Mouse (Mus musculus) heart, postnatal 0 days (tissue): ENCODE measurements around the gene Pde6b. TPM values are rescaled to one million over a fixed set of nuclear protein-coding genes. Genes with fewer than 3 reads are reported as not detected.

Experiments used
- ATAC-seq: fragments of 200-750 bp; cut with Nextera tagmentation; 2 replicates; pipeline ENCODE4 v1.8.0; 2017; ENCODE audit warnings: low read depth, moderate number of reproducible peaks, moderate library complexity; ENCODE audit not compliant: insufficient read depth
- DNase-seq: peaks from one replicate; pipeline ENCODE4 v3.0.0-alpha.2; 2016; ENCODE audit warnings: low spot score
- H3K27ac ChIP-seq: fragments of 300-500 bp; sonication (generic); 2 replicates; pipeline ENCODE4 v1.5.1; 2014; ENCODE audit warnings: low read depth, mild to moderate bottlenecking
- H3K27me3 ChIP-seq: fragments of 300-500 bp; sonication (generic); 2 replicates; pipeline ENCODE4 v1.6.1; 2014; ENCODE audit warnings: low read length, mixed read lengths; ENCODE audit not compliant: control insufficient read depth, insufficient read depth
- H3K36me3 ChIP-seq: fragments of 300-500 bp; sonication (generic); replicated peaks from 2 replicates; pipeline ENCODE4 v1.6.1; 2014; ENCODE audit warnings: low read length, mixed read lengths; ENCODE audit not compliant: control insufficient read depth, insufficient read depth
- H3K4me1 ChIP-seq: fragments of 300-500 bp; sonication (generic); 2 replicates; pipeline ENCODE4 v1.6.1; 2014; ENCODE audit warnings: antibody characterized with exemption; ENCODE audit not compliant: control insufficient read depth, insufficient read depth
- H3K4me2 ChIP-seq: fragments of 300-500 bp; sonication (generic); 2 replicates; pipeline ENCODE4 v1.6.1; 2014; ENCODE audit warnings: low read depth, mild to moderate bottlenecking, low read length, moderate library complexity
- H3K4me3 ChIP-seq: fragments of 300-500 bp; sonication (generic); 2 replicates; pipeline ENCODE4 v1.5.1; 2014; ENCODE audit warnings: low read depth, low read length
- H3K9ac ChIP-seq: fragments of 300-500 bp; sonication (generic); replicated peaks from 2 replicates; pipeline ENCODE4 v1.6.1; 2014; ENCODE audit warnings: low read depth, low read length, mixed read lengths
- H3K9me3 ChIP-seq: fragments of 300-500 bp; sonication (generic); replicated peaks from 2 replicates; pipeline ENCODE4 v1.6.1; 2016; ENCODE audit warnings: low read length; ENCODE audit not compliant: control insufficient read depth
- CTCF ChIP-seq: IDR thresholded peaks from 2 replicates; pipeline ENCODE4 v1.5.1; 2016; ENCODE audit warnings: antibody characterized with exemption, control low read depth, low read depth
- EP300 ChIP-seq: IDR thresholded peaks from 2 replicates; pipeline ENCODE4 v1.6.1; 2016; ENCODE audit warnings: antibody characterized with exemption, low read depth
- WGBS: fragments of 180-500 bp; shearing (Covaris S2); extraction: QIAGEN DNeasy Blood & Tissue Kit; methylation state at CpG from one replicate; pipeline ENCODE4 v1.1.7; 2014; 5-methylcytosine and 5-hydroxymethylcytosine counted together
- polyA plus RNA-seq: library from polyadenylated mRNA; unstranded; fragments of >200 nt; fragmentation: Nextera tagmentation; extraction: Ambion mirVana; gene quantifications from 2 replicates; pipeline ENCODE4 v1.2.1, GENCODE M21; 2015
- total RNA-seq: library from RNA; depleted of rRNA; stranded (reverse); fragments of >200 nt; gene quantifications from 2 replicates; pipeline ENCODE4 v1.2.3, GENCODE M21; 2014; ENCODE audit warnings: low replicate concordance

Pde6b gene
- total and polyA plus RNA-seq, 2 experiments from 2014 or later: 0.15 TPM; not detected in 1

- Histone ChIP-seq H3K36me3 (peaks cover 21% of the 10 kb centered on the region), H3K9me3 (no peaks in the 10 kb centered on the region), H3K4me1 (no peaks in the 10 kb centered on the region), H3K4me3 (no peak overlapping the region), H3K27me3 (no peaks in the 10 kb centered on the region), H3K9ac (no peak overlapping the region), H3K27ac (no peak overlapping the region), H3K4me2 (no peak overlapping the region)
- ATAC-seq (peak; percentile 42; the same call in 1 of the 2 replicates), DNase-seq (peak; percentile 18)
- TF ChIP-seq EP300: no peak
- peak; percentile 90 for TF ChIP-seq CTCF
- 43% methylated on average over 1 of the region's 1 CpGs for WGBS
Measured at GRCm38 (mm10) chr5:108427186-108427585, 39.0 kb downstream of the Pde6b start.

GRCm38 (mm10) chr5:108431196-108431595 is 43.0 kb downstream of the Pde6b start:
- no peak overlapping the region for H3K27ac ChIP-seq
- TF ChIP-seq EP300 (no peak), CTCF (no peak)
- WGBS: 83% methylated on average over 6 of the region's 6 CpGs
- no peak for DNase-seq
- no peak overlapping the region for H3K4me2 ChIP-seq
- H3K9ac ChIP-seq: no peak overlapping the region
- H3K4me3 ChIP-seq: no peak overlapping the region
- H3K36me3 ChIP-seq: peaks cover 27% of the 10 kb centered on the region
- H3K4me1 ChIP-seq: peaks cover 9% of the 10 kb centered on the region
- ATAC-seq: no peak
- no peaks in the 10 kb centered on the region for H3K9me3 ChIP-seq
- H3K27me3 ChIP-seq: 0 out of 2 replicates have a peak, but pooled peaks cover 3% of the 10 kb centered on the region

GRCm38 (mm10) chr5:108433804-108434587 is 45.8 kb downstream of the Pde6b start, which contains the start of gene Atp5k:
Atp5k (minus strand) TSS chr5:108434448.
- peak; percentile 93 for ATAC-seq
- peaks cover 27% of the 10 kb centered on the region for H3K36me3 ChIP-seq
- H3K4me1 ChIP-seq: peaks cover 9% of the 10 kb centered on the region
- H3K9me3 ChIP-seq: no peaks in the 10 kb centered on the region
- H3K4me3 ChIP-seq: peak within 1 kb of the TSS; percentile 89
- 0 out of 2 replicates have a peak, but pooled peaks cover 3% of the 10 kb centered on the region for H3K27me3 ChIP-seq
- peak; percentile 90 for DNase-seq
- peak within 1 kb of the TSS; percentile 92 for H3K9ac ChIP-seq
- peak within 1 kb of the TSS; percentile 78 for H3K27ac ChIP-seq
- under 1% methylated on average over 42 of the region's 42 CpGs for WGBS
- TF ChIP-seq EP300: no peak
- peak; percentile 83 for TF ChIP-seq CTCF
- peak within 1 kb of the TSS; percentile 82 for H3K4me2 ChIP-seq

DNA sequence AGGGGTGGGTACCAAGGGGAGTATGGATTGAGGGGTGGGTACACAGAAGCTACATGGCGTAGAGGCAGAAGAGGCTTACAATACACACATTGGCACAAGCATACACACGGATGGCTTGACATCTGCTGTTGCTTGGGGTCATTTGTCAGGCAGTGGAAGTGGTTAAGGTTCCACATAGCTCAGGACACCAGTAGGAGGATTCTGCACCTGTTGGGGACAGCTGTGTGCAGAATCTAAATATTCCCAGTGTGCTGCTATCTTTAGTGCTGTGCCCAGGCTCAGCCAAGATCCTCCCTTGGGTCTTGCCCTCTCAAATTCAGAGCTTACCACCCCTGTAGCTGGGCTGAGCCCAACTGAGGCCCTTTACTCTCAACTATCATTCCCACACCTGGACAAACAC is 47.9 kb downstream of the Pde6b start:
- Histone ChIP-seq H3K4me1 (peaks cover 9% of the 10 kb centered on the region), H3K9me3 (no peaks in the 10 kb centered on the region), H3K27ac (no peak overlapping the region), H3K4me3 (no peak overlapping the region), H3K4me2 (no peak overlapping the region), H3K9ac (no peak overlapping the region), H3K27me3 (0 out of 2 replicates have a peak, but pooled peaks cover 3% of the 10 kb centered on the region), H3K36me3 (peaks cover 14% of the 10 kb centered on the region)
- WGBS: 76% methylated on average over 2 of the region's 2 CpGs
- no peak for DNase-seq
- ATAC-seq: no peak
- TF ChIP-seq EP300: no peak
- TF ChIP-seq CTCF: no peak

GRCm38 (mm10) chr5:108446973-108447372 is 58.8 kb downstream of the Pde6b start:
- H3K27me3 ChIP-seq: no peaks in the 10 kb centered on the region
- DNase-seq (no peak), ATAC-seq (no peak)
- no peak overlapping the region for H3K4me3 ChIP-seq
- no peak for TF ChIP-seq EP300
- no peak for TF ChIP-seq CTCF
- H3K27ac ChIP-seq: no peak overlapping the region
- no peaks in the 10 kb centered on the region for H3K36me3 ChIP-seq
- no peaks in the 10 kb centered on the region for H3K9me3 ChIP-seq
- H3K9ac ChIP-seq: no peak overlapping the region
- WGBS: 78% methylated on average over 3 of the region's 3 CpGs
- peaks cover 9% of the 10 kb centered on the region; the same call in 1 of the 2 replicates for H3K4me1 ChIP-seq
- H3K4me2 ChIP-seq: no peak overlapping the region
